ENCODE assay signal across 8 mouse cellular contexts in the genomic region with DNA sequence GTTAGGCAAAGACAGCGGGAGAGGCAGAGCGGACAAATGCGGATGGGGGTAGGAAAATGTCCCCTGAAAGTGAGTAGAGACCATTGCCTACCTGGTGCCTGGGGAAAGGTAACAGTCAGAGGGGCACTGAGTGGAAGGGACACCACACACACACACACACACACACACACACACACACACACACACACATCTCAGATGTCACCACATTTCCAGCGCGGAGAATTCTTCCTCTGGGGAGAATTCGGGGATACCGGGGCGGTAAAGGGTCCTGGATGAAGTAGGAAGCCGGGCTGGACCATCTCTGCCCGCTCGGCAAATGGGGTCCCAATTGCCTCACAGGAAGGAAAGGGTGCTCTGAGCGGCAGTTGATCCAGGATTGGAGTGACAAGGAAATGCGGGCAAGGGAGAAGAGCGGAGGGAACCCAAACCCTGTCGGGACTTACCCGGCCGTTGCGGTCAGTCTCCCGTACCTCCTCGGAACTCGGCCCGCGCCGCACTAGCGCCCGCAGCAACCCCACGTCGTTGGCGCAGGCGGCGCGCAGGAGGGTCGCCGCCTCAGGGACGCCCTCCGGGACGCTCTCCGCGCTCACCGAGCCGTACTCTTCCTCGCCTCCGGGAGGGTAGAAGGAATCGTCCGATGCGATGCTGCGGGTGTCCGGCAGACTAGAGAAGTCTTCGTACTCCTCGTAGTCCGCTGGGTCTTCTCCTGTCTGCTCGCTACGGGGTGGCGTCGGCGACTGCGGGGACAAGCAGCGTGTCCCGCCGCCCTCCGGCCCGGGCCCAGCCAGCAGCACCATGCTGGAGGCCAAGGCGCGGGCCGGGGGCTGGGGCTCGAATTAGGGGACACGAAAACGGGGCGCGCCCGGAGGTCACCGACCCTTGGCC. TPM values are rescaled to one million over a fixed set of nuclear protein-coding genes. Genes with fewer than 3 reads are reported as not detected.
DNase-seq lines count a peak whose midpoint lies in the region; ATAC-seq lines count a peak whose summit lies in the region.

No protein-coding gene starts in this region.

- DNase-seq in layer of hippocampus, postnatal 36 days = peak; percentile 27 to 35
- DNase-seq in layer of hippocampus, adult 8-10 months (ENCODE audit: low spot score in 2 of 2) = no peak
- DNase-seq in embryo, embryonic 10.5 days (ENCODE audit: low spot score) = peak; percentile 44
- peak; percentile 32 to 51 for DNase-seq in heart, postnatal 36 days
- DNase-seq in retina, embryonic 14.5 days (ENCODE audit: low spot score) = peak; percentile 36
- DNase-seq in layer of hippocampus, adult 9-10 months (ENCODE audit: low spot score) = no peak
- DNase-seq in spleen, postnatal 36 days (ENCODE audit: low spot score in 2 of 2) = no peak

- intact Hi-C loops in heart, postnatal 36 days (cut with DNase I) = loop anchor here (1.0 to 2.0 kb wide), 3 partner anchors 46 to 86 kb away; a partner anchor contains a TSS

- H3K36me3 ChIP-seq in liver, embryonic 15.5 days (replicated peaks) = no peaks in the 10 kb centered on the region

- no peak overlapping the region for H3K9ac ChIP-seq in liver, embryonic 15.5 days

- peaks cover 61% of the 10 kb centered on the region for H3K27me3 ChIP-seq in liver, embryonic 15.5 days

- H3K4me3 ChIP-seq in liver, embryonic 15.5 days (replicated peaks) = peak overlapping the region; percentile 50

- under 1% methylated on average over 72 of the region's 72 CpGs for WGBS in liver, embryonic 15.5 days (ENCODE audit: insufficient replicate concordance)

- no peak overlapping the region for H3K27ac ChIP-seq in liver, embryonic 15.5 days (replicated peaks)

- ATAC-seq in liver, embryonic 15.5 days (ENCODE audit: insufficient read depth) = 0 out of 2 replicates have a peak, but pooled peaks have one; percentile 11

- no peaks in the 10 kb centered on the region for H3K9me3 ChIP-seq in liver, embryonic 15.5 days (replicated peaks)

- peak overlapping the region; percentile 70 for H3K4me2 ChIP-seq in liver, embryonic 15.5 days

- H3K4me1 ChIP-seq in liver, embryonic 15.5 days (replicated peaks) = peaks cover 3% of the 10 kb centered on the region; the same call in 1 of the 2 replicates

RNA-seq across cellular contexts. Expression of a gene that starts 0.7 kb away (rescaled TPM):
- 10 to 100 TPM; 53.2 to 54.2 TPM for total RNA-seq in layer of hippocampus, postnatal 36 days (2021)
- total RNA-seq in layer of hippocampus, adult 8-10 months (2022) = 10 to 100 TPM; 60.2 to 64.2 (median 61.8) TPM
- total RNA-seq in heart, postnatal 36 days (2021) = 10 to 100 TPM; 22.9 to 32.0 TPM
- polyA plus RNA-seq in liver, embryonic 15.5 days (2015; fragmentation: Nextera tagmentation; extraction: Ambion mirVana) = 0.62 and 0.76 TPM in 2 replicates

Comparison
In these comparisons a context has a peak if more than half of its experiments do, and no peak if none do; other contexts are left out.
1. DNase-seq: peak in layer of hippocampus, postnatal 36 days (2 of 2), embryo, embryonic 10.5 days (single experiment), heart, postnatal 36 days (2 of 2) and retina, embryonic 14.5 days (single experiment); none in layer of hippocampus, adult 8-10 months (0 of 2), layer of hippocampus, adult 9-10 months (single experiment) and spleen, postnatal 36 days (0 of 2).